Mouse (Mus musculus) heart, embryonic 12.5 days (tissue): ENCODE results near the gene Chmp1a. TPM values are rescaled to one million over a fixed set of nuclear protein-coding genes. Genes with fewer than 3 reads are reported as not detected.
"Not testable (repeated sequence)": the region's sequence is repeated elsewhere in the genome, so short reads cannot be mapped to it uniquely, and the experiment has no call there.

Experiments used
- ATAC-seq: fragments of 200-750 bp; cut with Nextera tagmentation; 2 replicates; pipeline ENCODE4 v1.8.0; 2017; ENCODE audit warnings: moderate TSS enrichment, moderate library complexity; ENCODE audit not compliant: insufficient number of reproducible peaks, low FRiP score
- H3K27ac ChIP-seq: fragments of 300-500 bp; sonication (generic); 2 replicates; pipeline ENCODE4 v1.5.1; 2016; ENCODE audit warnings: mild to moderate bottlenecking, moderate library complexity; ENCODE audit not compliant: poor library complexity, severe bottlenecking
- H3K27me3 ChIP-seq: fragments of 300-500 bp; sonication (generic); replicated peaks from 2 replicates; pipeline ENCODE4 v1.6.1; 2016; ENCODE audit warnings: mild to moderate bottlenecking, moderate library complexity
- H3K36me3 ChIP-seq: fragments of 300-500 bp; sonication (generic); 2 replicates; pipeline ENCODE4 v1.6.1; 2016; ENCODE audit warnings: mild to moderate bottlenecking, moderate library complexity
- H3K4me1 ChIP-seq: fragments of 300-500 bp; sonication (generic); replicated peaks from 2 replicates; pipeline ENCODE4 v1.6.1; 2016; ENCODE audit warnings: mild to moderate bottlenecking
- H3K4me2 ChIP-seq: fragments of 300-500 bp; sonication (generic); 2 replicates; pipeline ENCODE4 v1.6.1; 2016; ENCODE audit warnings: mild to moderate bottlenecking, moderate library complexity
- H3K4me3 ChIP-seq: fragments of 300-500 bp; sonication (generic); 2 replicates; pipeline ENCODE4 v1.5.1; 2016; ENCODE audit warnings: mild to moderate bottlenecking
- H3K9ac ChIP-seq: fragments of 300-500 bp; sonication (generic); 2 replicates; pipeline ENCODE4 v1.6.1; 2016; ENCODE audit warnings: mild to moderate bottlenecking, moderate library complexity
- H3K9me3 ChIP-seq: fragments of 300-500 bp; sonication (generic); replicated peaks from 2 replicates; pipeline ENCODE4 v1.6.1; 2016; ENCODE audit warnings: mild to moderate bottlenecking, moderate library complexity
- WGBS: fragments of 180-500 bp; shearing (Covaris S2); methylation state at CpG from one replicate; pipeline ENCODE4 v1.1.7; 2016; 5-methylcytosine and 5-hydroxymethylcytosine counted together
- polyA plus RNA-seq: library from polyadenylated mRNA; unstranded; fragments of >200 nt; fragmentation: Nextera tagmentation; extraction: Ambion mirVana; gene quantifications from 2 replicates; pipeline ENCODE4 v1.2.1, GENCODE M21; 2016

Chmp1a gene
- polyA plus RNA-seq, 1 experiment from 2014 or later: 102 TPM

- Histone ChIP-seq H3K4me1 (peaks cover 14% of the 10 kb centered on the region), H3K36me3 (peaks cover 34% of the 10 kb centered on the region), H3K4me2 (no peak overlapping the region), H3K27me3 (peaks cover 29% of the 10 kb centered on the region), H3K27ac (no peak overlapping the region), H3K9ac (no peak overlapping the region), H3K4me3 (no peak overlapping the region), H3K9me3 (no peaks in the 10 kb centered on the region)
- no peak for ATAC-seq
- WGBS: 61% methylated on average over 5 of the region's 5 CpGs
Measured at GRCm38 (mm10) chr8:123231742-123232141, 19.2 kb upstream of the Chmp1a start.

DNA sequence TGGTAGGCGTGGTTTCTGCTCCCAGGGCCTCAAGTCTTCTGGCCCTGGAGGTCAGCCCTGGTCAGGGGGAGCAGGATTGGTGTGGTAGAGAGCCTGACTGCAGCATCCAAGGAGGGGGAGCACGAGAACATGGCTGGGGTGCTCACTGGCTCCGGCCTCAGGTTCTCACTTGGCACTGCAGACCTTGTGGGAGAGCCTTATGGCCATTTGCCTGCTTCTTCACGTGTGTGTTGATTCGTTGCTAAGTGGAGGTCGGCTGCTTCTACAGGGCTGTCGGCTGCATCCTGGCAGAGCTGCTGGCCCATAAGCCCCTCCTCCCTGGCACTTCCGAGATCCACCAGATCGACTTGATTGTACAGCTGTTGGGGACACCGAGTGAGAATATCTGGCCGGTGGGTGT, 17.8 kb upstream of the Chmp1a start:
- 83% methylated on average over 11 of the region's 11 CpGs for WGBS
- H3K4me1 ChIP-seq: peaks cover 12% of the 10 kb centered on the region
- ATAC-seq, H3K9ac ChIP-seq, H3K4me2 ChIP-seq, H3K4me3 ChIP-seq, H3K27ac ChIP-seq, H3K9me3 ChIP-seq: not testable (repeated sequence)
- H3K27me3 ChIP-seq: peaks cover 26% of the 10 kb centered on the region
- H3K36me3 ChIP-seq: peaks cover 37% of the 10 kb centered on the region

DNA sequence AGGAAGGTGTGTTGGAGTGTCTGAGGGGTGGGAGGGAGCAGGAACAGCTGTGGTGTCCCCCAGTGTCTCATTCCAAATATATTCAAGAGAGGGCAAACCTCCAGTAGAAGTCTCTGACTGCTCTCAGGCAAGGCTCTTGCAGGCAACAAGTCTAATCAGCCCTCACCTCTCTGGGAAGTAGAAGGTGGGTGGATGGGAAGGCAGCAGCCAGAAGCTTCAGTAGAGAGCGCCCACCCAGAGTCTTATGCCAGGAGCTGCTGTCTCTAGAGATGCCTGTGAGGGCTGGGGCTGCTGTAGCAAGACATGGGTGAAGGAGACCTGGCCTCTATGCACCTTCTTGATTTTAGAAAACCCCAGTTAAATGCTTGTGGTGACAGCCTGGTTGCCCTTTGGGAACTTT, 15.9 kb upstream of the Chmp1a start:
- no peak overlapping the region for H3K9ac ChIP-seq
- H3K4me3 ChIP-seq: no peak overlapping the region
- peaks cover 11% of the 10 kb centered on the region for H3K4me1 ChIP-seq
- no peaks in the 10 kb centered on the region for H3K9me3 ChIP-seq
- no peak overlapping the region for H3K27ac ChIP-seq
- H3K4me2 ChIP-seq: no peak overlapping the region
- peaks cover 7% of the 10 kb centered on the region for H3K27me3 ChIP-seq
- no peak for ATAC-seq
- H3K36me3 ChIP-seq: peaks cover 37% of the 10 kb centered on the region
- 95% methylated on average over 1 of the region's 1 CpGs for WGBS

GRCm38 (mm10) chr8:123224278-123225266, 12.0 kb upstream of the Chmp1a start, which contains the start of gene Cdk10:
Gene Cdk10, plus strand, starts transcription at chr8:123224842.
- Histone ChIP-seq H3K9me3 (no peaks in the 10 kb centered on the region), H3K4me3 (peak within 1 kb of the TSS; percentile 80), H3K36me3 (peaks cover 31% of the 10 kb centered on the region), H3K4me2 (peak within 1 kb of the TSS; percentile 93), H3K27ac (peak within 1 kb of the TSS; percentile 83), H3K4me1 (peaks cover 11% of the 10 kb centered on the region), H3K27me3 (0 out of 2 replicates have a peak, but pooled peaks cover 3% of the 10 kb centered on the region), H3K9ac (peak within 1 kb of the TSS; percentile 97)
- 3% methylated on average over 59 of the region's 59 CpGs for WGBS
- ATAC-seq: peak; percentile 87

- no peak for ATAC-seq
- H3K27me3 ChIP-seq: 0 out of 2 replicates have a peak, but pooled peaks cover 3% of the 10 kb centered on the region
- H3K4me1 ChIP-seq: peaks cover 11% of the 10 kb centered on the region
- H3K9ac ChIP-seq: no peak overlapping the region
- WGBS: 74% methylated on average over 1 of the region's 1 CpGs
- H3K9me3 ChIP-seq: no peaks in the 10 kb centered on the region
- no peaks in the 10 kb centered on the region for H3K36me3 ChIP-seq
- H3K27ac ChIP-seq: no peak overlapping the region
- no peak overlapping the region for H3K4me2 ChIP-seq
- H3K4me3 ChIP-seq: no peak overlapping the region
Measured at GRCm38 (mm10) chr8:123220917-123221316, 8.4 kb upstream of the Chmp1a start.

DNA sequence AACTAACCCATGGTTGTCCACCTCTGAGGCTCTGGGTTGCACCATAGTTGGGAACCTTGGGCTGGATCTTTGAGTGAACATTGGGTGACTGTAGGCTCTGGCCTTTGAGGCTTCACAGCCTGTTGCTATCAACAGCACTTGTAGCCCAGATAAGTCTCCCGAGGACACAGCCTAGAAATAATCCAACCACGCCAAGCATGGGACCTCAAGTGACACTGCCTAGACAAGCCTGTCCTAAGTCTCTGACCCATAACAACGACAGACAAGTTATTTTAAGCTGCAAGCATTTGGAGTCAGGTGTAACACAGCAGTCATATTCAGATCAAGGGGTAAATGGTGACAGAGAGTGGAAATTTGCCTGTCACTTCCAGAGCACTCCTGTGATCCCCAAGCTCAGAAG, 2.9 kb upstream of the Chmp1a start:
- Histone ChIP-seq H3K9me3 (no peaks in the 10 kb centered on the region), H3K27me3 (0 out of 2 replicates have a peak, but pooled peaks cover 3% of the 10 kb centered on the region), H3K4me1 (peaks cover 24% of the 10 kb centered on the region), H3K4me3 (no peak overlapping the region), H3K4me2 (no peak overlapping the region), H3K9ac (no peak overlapping the region), H3K36me3 (0 out of 2 replicates have a peak, but pooled peaks cover 2% of the 10 kb centered on the region), H3K27ac (no peak overlapping the region)
- no peak for ATAC-seq
- 31% methylated on average over 3 of the region's 3 CpGs for WGBS

DNA sequence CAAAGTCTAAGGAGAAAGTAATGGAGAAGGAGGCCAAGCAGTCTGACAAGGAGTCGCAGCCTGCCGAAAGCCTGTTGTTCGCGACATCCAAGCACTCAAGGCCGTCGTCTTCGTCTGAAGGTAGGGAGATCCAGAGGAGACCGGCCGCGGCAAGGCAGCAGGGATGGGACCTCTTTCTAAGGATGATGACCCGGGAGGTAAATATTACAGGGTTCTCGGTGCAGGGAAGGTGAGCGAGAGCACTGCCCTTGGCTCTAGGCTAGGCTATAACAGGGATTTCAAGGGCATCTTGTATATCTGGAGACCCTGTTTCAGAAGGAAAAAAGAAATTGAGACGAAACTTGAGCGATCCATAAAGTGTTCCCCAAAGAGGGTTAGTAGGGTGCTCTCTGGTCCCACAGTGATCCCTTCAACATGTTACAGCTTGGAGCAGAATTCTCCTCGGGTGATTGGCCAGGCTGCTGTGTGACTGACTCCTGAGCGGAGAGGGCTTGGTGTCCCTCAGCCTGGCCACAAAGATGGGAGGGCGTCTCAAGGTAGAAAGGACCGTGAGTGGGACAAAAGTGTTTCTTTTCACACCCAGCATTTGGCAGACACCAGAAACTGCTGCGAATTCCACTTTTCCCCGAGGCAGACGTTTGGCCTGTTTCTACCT, 682 bp upstream of the Chmp1a start:
- Histone ChIP-seq H3K4me2 (peak overlapping the region; percentile 92), H3K4me3 (peak overlapping the region; percentile 98), H3K4me1 (peaks cover 24% of the 10 kb centered on the region), H3K9ac (peak overlapping the region; percentile 98), H3K9me3 (no peaks in the 10 kb centered on the region), H3K27ac (peak overlapping the region; percentile 36; the same call in 1 of the 2 replicates), H3K36me3 (peaks cover 24% of the 10 kb centered on the region), H3K27me3 (no peaks in the 10 kb centered on the region)
- WGBS: 20% methylated on average over 22 of the region's 22 CpGs
- ATAC-seq: no peak

GRCm38 (mm10) chr8:123211876-123212275, 687 bp downstream of the Chmp1a start:
- WGBS: 39% methylated on average over 10 of the region's 10 CpGs
- H3K27ac ChIP-seq: no peak overlapping the region
- H3K9ac ChIP-seq: peak overlapping the region; percentile 98

GRCm38 (mm10) chr8:123203571-123203970, 9.0 kb downstream of the Chmp1a start:
- Histone ChIP-seq H3K27ac (no peak overlapping the region), H3K4me1 (no peaks in the 10 kb centered on the region), H3K9ac (no peak overlapping the region), H3K9me3 (no peaks in the 10 kb centered on the region), H3K4me2 (no peak overlapping the region), H3K36me3 (peaks cover 41% of the 10 kb centered on the region), H3K27me3 (no peaks in the 10 kb centered on the region), H3K4me3 (no peak overlapping the region)
- no peak for ATAC-seq
- WGBS: 83% methylated on average over 3 of the region's 3 CpGs

More at GRCm38 (mm10) chr8:123211876-123212275, 687 bp downstream of the Chmp1a start:
- H3K4me1 ChIP-seq: peaks cover 24% of the 10 kb centered on the region
- ATAC-seq: no peak
- H3K36me3 ChIP-seq: peaks cover 37% of the 10 kb centered on the region
- H3K9me3 ChIP-seq: no peaks in the 10 kb centered on the region
- no peaks in the 10 kb centered on the region for H3K27me3 ChIP-seq
- H3K4me3 ChIP-seq: peak overlapping the region; percentile 98
- H3K4me2 ChIP-seq: peak overlapping the region; percentile 92

GRCm38 (mm10) chr8:123202288-123202687, 10.3 kb downstream of the Chmp1a start:
- no peak for ATAC-seq
- no peak overlapping the region for H3K4me3 ChIP-seq
- no peaks in the 10 kb centered on the region for H3K4me1 ChIP-seq
- H3K4me2 ChIP-seq: no peak overlapping the region
- H3K9ac ChIP-seq: 0 out of 2 replicates have a peak overlapping the region, but pooled peaks have one; percentile 25
- H3K36me3 ChIP-seq: peaks cover 28% of the 10 kb centered on the region
- H3K27me3 ChIP-seq: no peaks in the 10 kb centered on the region
- H3K27ac ChIP-seq: no peak overlapping the region
- H3K9me3 ChIP-seq: no peaks in the 10 kb centered on the region
- WGBS: 27% methylated on average over 5 of the region's 5 CpGs

DNA sequence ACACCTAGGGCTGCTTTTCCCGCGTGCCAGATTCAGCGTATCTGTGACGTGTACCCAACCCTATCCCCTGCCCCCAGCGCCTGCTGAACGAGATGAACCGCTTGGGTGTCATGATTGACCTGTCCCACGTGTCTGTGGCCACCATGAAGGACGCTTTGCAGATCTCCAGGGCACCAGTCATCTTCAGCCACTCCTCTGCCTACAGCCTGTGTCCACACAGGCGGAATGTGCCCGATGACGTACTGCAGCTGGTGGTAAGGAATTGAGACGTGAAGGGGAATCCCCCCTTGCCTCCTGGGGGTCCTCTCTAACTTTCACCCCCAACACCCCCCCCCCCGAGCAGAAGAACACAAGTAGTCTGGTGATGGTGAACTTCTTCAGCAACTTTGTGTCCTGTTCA, 12.7 kb downstream of the Chmp1a start:
- 51% methylated on average over 14 of the region's 14 CpGs for WGBS
- Histone ChIP-seq H3K27me3 (no peaks in the 10 kb centered on the region), H3K27ac (no peak overlapping the region), H3K9me3 (no peaks in the 10 kb centered on the region), H3K9ac (no peak overlapping the region), H3K4me2 (no peak overlapping the region), H3K4me3 (no peak overlapping the region), H3K4me1 (no peaks in the 10 kb centered on the region), H3K36me3 (peaks cover 7% of the 10 kb centered on the region)
- no peak for ATAC-seq
